Mouse (Mus musculus) cerebellum, postnatal 36 days (tissue): Measurements from ENCODE around the gene Gna12.

Source experiments
- DNase-seq, 2 experiments: peaks; one replicate each; pipeline ENCODE4 v3.0.0; 2021 to 2022; ENCODE audit warnings: mixed read lengths in 2 of 2

The Gna12 gene

DNA sequence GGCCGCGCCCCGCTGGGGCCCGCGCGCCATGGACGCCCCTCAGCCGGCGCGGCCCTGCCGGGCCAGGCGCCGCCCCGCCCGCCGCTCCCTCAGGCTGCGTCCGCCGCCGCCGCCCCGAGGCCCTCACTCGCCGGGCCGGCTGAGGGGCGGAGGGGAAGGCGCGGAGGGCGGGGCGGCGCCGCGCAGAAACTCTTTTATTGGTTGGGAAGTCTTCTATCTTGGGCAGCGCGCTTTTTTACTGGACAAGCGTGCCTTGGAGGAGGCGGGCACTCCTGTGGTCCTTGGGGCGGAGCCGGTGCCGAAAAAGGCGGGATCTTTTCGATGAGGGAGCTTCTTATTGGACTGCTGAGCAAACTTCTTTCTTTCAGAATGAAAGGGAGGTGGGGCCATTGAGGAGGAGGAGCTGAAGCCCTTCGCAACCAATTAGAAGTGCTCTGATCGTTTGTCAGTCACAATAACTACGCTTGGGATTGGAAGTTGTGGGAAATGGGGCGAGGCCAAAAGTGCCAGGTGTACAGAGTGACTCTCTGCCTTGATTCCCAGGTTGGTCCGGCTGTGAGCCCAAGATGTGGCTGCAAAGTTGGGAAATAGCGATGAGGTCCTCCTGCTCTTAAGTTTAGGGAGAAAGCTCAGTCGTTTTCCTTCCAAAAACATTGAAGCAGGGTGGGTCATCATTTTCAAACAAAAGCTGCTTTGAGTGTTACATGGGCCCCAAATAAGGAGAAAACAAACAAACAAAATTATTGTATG is at the start of gene Gna12:
Gna12 (minus strand) TSS at position 118 of the 750 bp plus-strand sequence.
- peak; percentile 95 to 97 for DNase-seq

- no peak for DNase-seq
These were observed 48.4 kb upstream of the Gna12 start for GRCm38 (mm10) chr5:140878644-140879043.

DNA sequence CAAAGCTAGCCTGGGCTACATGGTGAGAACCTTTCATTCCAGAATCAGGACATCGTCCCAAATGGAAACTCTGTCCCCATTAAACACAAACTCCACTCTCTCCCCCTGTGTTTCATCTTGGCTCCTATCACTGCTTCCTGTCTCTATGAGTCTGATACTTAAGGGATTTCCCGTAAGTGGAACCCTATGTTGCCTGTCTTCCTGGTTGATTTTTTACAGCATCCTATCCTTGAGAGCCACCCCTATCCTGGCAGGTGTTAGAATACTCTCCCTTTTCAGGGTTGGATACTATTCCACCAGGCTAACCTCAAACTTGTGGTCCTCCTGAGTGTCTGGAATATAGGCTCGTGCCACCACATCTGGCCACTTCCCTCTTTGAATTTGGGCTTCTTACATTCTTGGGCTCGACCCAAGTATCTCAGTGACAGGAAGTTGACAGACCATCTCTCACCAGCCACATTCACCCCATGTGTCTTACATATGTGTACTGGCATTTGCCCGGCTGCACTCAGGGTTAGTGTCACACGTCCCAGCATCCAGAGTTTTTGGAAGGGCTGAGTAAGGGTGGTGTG is 43.6 kb upstream of the Gna12 start:
- DNase-seq = no peak

GRCm38 (mm10) chr5:140873039-140873551 is 42.9 kb upstream of the Gna12 start:
- DNase-seq = no peak

- no peak for DNase-seq
These were observed 42.4 kb upstream of the Gna12 start for GRCm38 (mm10) chr5:140872532-140873038.

GRCm38 (mm10) chr5:140871241-140871640 is 41.0 kb upstream of the Gna12 start:
- DNase-seq = no peak

DNA sequence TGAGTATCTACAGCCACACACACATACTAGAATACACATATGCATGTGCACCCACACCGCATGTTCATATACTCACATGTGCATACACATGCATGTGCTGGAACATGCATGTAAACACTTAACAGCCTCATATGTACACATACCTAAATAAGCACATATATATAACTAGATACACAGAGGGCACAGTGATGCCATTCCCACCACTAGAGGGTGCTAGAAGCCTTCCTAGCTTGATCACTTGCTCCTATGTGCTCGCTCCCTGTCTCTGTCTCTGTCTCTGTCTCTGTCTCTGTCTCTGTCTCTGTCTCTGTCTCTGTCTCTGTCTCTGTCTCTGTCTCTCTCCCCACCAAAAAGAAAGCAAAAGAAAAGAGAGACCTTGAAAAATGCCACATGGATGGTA is 38.8 kb upstream of the Gna12 start:
- DNase-seq = peak; percentile 43 to 59

DNA sequence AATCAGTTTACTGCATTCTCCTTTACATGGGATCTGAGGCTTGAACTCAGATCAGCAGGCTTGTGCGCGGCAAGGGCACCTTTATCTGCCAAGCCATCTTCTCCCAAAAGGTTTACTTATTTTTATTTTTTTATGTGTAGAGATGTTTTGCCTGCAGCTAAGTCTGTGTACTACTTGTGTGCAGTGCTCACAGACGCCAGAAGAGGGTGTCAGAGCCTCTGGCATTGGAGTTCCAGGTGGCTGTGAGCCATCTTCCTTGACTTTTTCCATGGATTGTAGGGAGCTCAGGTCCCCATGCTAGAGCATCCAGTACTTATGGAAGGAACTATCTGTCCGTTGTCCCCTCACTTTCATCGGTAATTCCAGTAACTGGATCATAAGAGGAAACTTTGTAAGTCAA is 29.5 kb upstream of the Gna12 start:
- no peak for DNase-seq

DNA sequence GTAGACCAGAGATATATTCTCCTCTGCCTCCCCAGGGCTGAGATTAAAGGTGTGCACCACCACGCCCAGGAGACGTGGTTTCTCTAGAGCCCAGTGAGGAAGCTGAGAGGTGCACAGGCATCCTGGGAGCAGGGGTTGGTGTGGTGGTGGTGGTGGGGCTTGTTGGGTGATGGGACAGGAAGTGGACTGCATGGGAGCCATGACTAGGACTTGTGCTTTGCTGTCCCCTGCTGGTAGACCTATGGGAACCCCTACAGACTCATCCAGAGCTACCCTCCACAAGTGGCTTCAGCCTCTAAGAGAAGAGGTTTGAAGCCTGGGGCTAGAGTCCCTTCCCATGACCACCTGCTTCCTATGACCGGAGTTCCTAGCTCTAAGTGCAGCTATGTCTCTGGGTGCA is 28.1 kb upstream of the Gna12 start:
- DNase-seq = no peak

- no peak for DNase-seq
These were observed 27.4 kb upstream of the Gna12 start for GRCm38 (mm10) chr5:140857432-140858154.

GRCm38 (mm10) chr5:140855909-140856530 is 25.8 kb upstream of the Gna12 start:
- no peak for DNase-seq

DNA sequence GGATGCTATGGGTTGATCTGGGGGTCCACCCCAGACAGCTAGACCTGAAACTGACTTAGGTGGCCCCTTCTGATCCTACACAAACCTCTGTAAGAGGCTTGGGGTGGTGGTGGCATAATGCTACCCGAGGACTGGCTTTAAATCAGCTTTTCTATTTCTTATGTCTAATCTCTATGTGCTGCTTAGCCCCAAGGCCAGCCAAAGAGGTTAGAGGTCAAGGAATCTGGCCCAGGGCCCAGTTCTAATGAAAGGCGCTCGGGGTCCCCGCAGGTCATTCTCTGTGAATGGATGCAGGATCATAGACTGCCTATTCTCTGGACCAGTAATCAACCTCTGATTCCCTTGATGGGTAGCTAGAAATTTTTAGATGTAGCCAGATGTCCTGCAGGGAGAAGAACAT is 24.5 kb upstream of the Gna12 start:
- DNase-seq = no peak

GRCm38 (mm10) chr5:140853723-140854122 is 23.5 kb upstream of the Gna12 start:
- no peak for DNase-seq

- DNase-seq = no peak
These were observed 22.3 kb upstream of the Gna12 start for GRCm38 (mm10) chr5:140852435-140852996.

DNA sequence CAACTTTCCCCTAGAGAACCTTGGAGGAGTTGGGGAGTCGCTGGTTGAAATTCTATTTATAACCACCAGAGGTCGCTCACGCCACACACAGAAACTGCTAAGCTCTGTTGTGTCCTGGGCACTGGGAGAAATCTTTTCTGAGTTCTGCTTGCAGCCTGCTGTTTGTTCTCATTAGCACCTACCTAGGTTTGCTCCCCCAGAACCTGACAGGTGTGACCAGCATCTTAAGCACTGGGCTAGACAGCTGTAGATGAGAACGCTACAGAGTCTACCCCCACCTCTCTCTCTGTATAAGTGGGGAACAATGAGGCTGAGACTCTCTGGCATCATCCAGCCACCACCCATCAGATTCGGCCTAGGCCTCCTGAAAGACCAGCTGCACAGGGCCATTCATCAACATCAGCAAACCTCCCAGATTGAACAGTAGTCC is 17.1 kb upstream of the Gna12 start:
- peak; percentile 36 to 50 for DNase-seq

GRCm38 (mm10) chr5:140841942-140842341 is 11.7 kb upstream of the Gna12 start:
- DNase-seq = no peak

- no peak for DNase-seq
These were observed 817 bp upstream of the Gna12 start for GRCm38 (mm10) chr5:140831064-140831431.

GRCm38 (mm10) chr5:140829911-140830294 is 328 bp downstream of the Gna12 start:
- peak; percentile 45 to 57 for DNase-seq

- no peak for DNase-seq
These were observed 935 bp downstream of the Gna12 start for GRCm38 (mm10) chr5:140829081-140829910.

- DNase-seq = no peak
These were observed 1.9 kb downstream of the Gna12 start for GRCm38 (mm10) chr5:140828363-140828762.

GRCm38 (mm10) chr5:140827896-140828295 is 2.3 kb downstream of the Gna12 start:
- DNase-seq = no peak

DNA sequence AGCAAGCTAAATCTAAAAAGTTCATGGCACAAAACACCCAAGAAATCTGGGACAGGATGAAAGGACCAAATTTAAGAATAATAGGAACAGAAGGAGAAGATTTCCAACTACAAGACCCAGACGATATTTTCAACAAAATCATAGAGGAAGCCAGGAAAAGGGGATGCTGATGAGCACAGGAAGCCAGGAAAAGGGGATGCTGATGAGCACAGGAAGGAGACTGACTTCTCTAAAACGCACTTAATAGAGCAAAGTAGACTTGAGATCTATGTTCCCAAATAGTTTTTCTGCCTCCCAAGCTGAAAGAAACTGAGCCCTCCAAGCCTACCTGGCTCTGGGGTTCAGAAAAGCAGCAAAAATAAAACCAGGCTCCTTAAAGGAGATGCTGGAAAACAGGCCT is 2.8 kb downstream of the Gna12 start:
- DNase-seq = no peak
